Mouse (Mus musculus) cortical plate, adult 2 months (tissue): ENCODE results near the gene Glt28d2.

Experiments
- CTCF ChIP-seq: fragments of 200-500 bp; IDR thresholded peaks from 2 replicates; pipeline ENCODE4 v1.5.1; 2011; ENCODE audit warnings: mild to moderate bottlenecking, control low read depth, low read length; ENCODE audit not compliant: insufficient read depth; ENCODE audit errors: extremely low read depth
- POLR2A ChIP-seq: fragments of 200-500 bp; IDR thresholded peaks from 2 replicates; pipeline ENCODE4 v1.6.1; 2011; ENCODE audit warnings: mild to moderate bottlenecking, low read length, control low read depth; ENCODE audit not compliant: insufficient read depth; ENCODE audit errors: extremely low read depth

GRCm38 (mm10) chr3:85832490-85833155 lies 54.7 kb downstream of the Glt28d2 start:
- no peak for TF ChIP-seq POLR2A
- TF ChIP-seq CTCF = no peak
